Mouse (Mus musculus): ENCODE data around the gene Olfr1. TPM values are rescaled to one million over a fixed set of nuclear protein-coding genes. Genes with fewer than 3 reads are reported as not detected.
A peak's percentile ranks its signal among the peaks of the same experiment; 100 is the strongest.

The Olfr1 gene
- total RNA-seq (2021), result not detected
- long read RNA-seq, experiment 1, result 0 reads
- long read RNA-seq, experiment 2, result 0 reads

GRCm38 (mm10) chr11:73399514-73399913, at the start of gene Olfr1:
Gene Olfr1 (minus strand): TSS chr11:73399614.
- no peak for DNase-seq

GRCm38 (mm10) chr11:73428377-73428776, 29.0 kb upstream of the Olfr1 start, which contains the start of gene Olfr378:
Gene Olfr378 (minus strand): TSS chr11:73428477.
- DNase-seq, result no peak

GRCm38 (mm10) chr11:73395374-73395773, 4.0 kb downstream of the Olfr1 start:
- DNase-seq, result peak; percentile 4

GRCm38 (mm10) chr11:73370946-73371345, 28.5 kb downstream of the Olfr1 start, which contains the start of gene Olfr376:
Gene Olfr376 (plus strand): TSS chr11:73371246.
- no peak for DNase-seq

- DNase-seq, result no peak
Measured at GRCm38 (mm10) chr11:73350483-73350882, 48.9 kb downstream of the Olfr1 start, which contains the start of gene Olfr20. Gene Olfr20 (plus strand): TSS chr11:73350783.

Other genes with a start within 250 kb of the Olfr1 start
- 10 to 100 TPM; 14.8 to 26.1 TPM for gene P2rx5, start 239.2 kb downstream of the Olfr1 start, total RNA-seq (2021)
- 100 to 1,000 TPM; 121 to 122 TPM for gene Emc6, start 222.6 kb downstream of the Olfr1 start, total RNA-seq (2021)
- 10 to 100 TPM; 72.5 TPM for gene Tax1bp3, start 222.5 kb downstream of the Olfr1 start, total RNA-seq (2021)
- 10 to 100 TPM; 14.6 to 17.1 TPM for gene Ctns, start 200.6 kb downstream of the Olfr1 start, total RNA-seq (2021)
- 1 to 10 TPM; 9.4 to 9.6 TPM for gene Shpk, start 200.2 kb downstream of the Olfr1 start, total RNA-seq (2021)
- under 1 TPM; 0.15 to 0.24 TPM for gene Trpv1, start 165.3 kb downstream of the Olfr1 start, total RNA-seq (2021)
- under 1 TPM; 0.12 to 0.15 TPM for gene Trpv3, start 132.2 kb downstream of the Olfr1 start, total RNA-seq (2021)
- 10 to 100 TPM; 24.9 to 27.4 TPM for gene Aspa, start 70.0 kb downstream of the Olfr1 start, total RNA-seq (2021)
- under 1 TPM in 1 of 2 experiments, not detected in 1; 0.21 TPM for gene Gm49340, start 69.9 kb downstream of the Olfr1 start, total RNA-seq (2021)
- 1 to 10 TPM; 4.3 to 4.6 TPM for gene Spata22, start 69.9 kb downstream of the Olfr1 start, total RNA-seq (2021)
- under 1 TPM in 1 of 2 experiments, not detected in 1; 0.45 TPM for gene Olfr20, start 48.8 kb downstream of the Olfr1 start, total RNA-seq (2021)
- gene Olfr376, start 28.4 kb downstream of the Olfr1 start, total RNA-seq (2021), result not detected
- not detected for gene Olfr378, start 28.9 kb upstream of the Olfr1 start, total RNA-seq (2021)
- gene Olfr380, start 57.9 kb upstream of the Olfr1 start, total RNA-seq (2021), result not detected
- gene Olfr381, start 92.0 kb upstream of the Olfr1 start, total RNA-seq (2021), result not detected
- gene Olfr382, start 117.6 kb upstream of the Olfr1 start, total RNA-seq (2021), result not detected
- not detected for gene Olfr385, start 193.4 kb upstream of the Olfr1 start, total RNA-seq (2021)
- gene Olfr384, start 199.0 kb upstream of the Olfr1 start, total RNA-seq (2021), result not detected